Mouse (Mus musculus) heart, adult 2 months (tissue): ENCODE data around the gene Bahcc1.

Source experiments
- CTCF ChIP-seq: fragments of 200-600 bp; IDR thresholded peaks from 2 replicates; pipeline ENCODE4 v1.8.1; 2022; ENCODE audit warnings: antibody characterized with exemption, mild to moderate bottlenecking, moderate library complexity
- EP300 ChIP-seq: fragments of 200-500 bp; IDR thresholded peaks from 2 replicates; pipeline ENCODE4 v1.6.1; 2011; ENCODE audit warnings: low read depth, low read length, control low read depth; ENCODE audit not compliant: insufficient read depth

DNA sequence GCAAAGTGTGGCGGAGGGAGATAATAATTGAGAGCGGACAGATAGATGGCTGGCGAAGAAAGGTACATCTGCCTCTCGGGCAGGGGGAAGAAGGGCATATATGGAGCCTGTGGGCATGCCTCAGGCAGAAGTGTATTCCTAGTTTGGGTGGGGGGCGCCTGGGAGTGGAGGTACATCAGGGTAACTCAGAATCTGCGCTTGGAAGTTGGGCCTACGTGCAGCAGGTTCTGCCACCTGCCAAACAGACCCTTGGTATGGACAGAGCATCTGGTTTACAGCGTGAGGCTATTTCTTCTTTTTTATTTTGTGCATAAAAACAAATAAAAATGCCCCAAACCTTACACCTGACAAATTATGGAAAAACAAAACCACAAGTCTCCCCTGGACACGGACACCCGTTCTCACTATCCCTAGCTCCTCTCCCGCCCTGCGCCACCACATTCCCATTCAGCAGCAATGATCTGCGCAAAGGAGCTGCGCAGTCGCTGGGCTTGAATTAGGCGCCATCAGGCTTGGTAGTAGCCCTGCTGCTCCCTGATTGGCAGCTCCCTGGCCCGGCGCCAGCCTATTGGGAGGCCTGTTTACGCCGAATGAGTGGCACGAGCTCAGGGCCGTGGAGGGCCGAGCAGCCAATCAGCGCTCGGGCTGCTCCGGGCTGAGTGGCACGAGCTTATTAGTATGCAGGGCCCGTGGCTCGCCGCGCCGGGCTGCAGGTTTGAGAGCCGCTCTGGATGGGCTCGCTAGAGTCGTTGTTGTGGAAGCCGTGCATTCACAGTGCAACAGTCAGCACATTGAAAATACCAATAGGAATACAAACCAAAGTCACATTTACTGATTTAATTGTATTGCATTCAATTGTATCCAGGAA, at the start of gene Bahcc1:
- TF ChIP-seq CTCF (peak; percentile 33), EP300 (peak; percentile 92)
